25 mouse cellular contexts compared by ENCODE assay signal in the genomic region with DNA sequence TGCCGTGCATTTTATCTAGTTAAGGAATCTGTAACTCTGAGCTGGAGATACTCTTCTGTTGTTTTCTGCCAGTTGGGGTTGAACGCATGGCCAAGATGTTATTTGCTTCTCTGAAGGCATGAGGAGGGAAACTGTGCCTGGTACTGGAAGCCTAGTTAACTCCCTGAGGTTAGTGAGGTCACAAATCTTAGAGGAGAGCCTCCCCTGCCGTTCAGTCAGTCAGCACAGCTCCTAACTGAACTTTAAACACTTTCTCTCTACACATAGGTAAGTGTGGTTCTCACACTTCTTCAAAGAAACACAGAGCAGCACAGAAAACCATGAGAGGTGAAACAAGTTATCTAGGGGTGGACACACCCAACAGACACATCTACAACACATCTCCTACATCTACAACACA. TPM values are rescaled to one million over a fixed set of nuclear protein-coding genes. Genes with fewer than 3 reads are reported as not detected.
"Had no signal": no experiment of that assay in that cellular context is flagged by ENCODE, and none has a peak within 500 bp of the region (broad histone marks: within the 10 kb centered on the region; RNA-seq: fewer than 3 reads in every experiment).

No protein-coding gene starts in this region.

- H3K27me3 ChIP-seq: heart, embryonic 13.5 days; heart, embryonic 15.5 days; hindbrain, embryonic 13.5 days; hindbrain, embryonic 15.5 days; intestine, embryonic 15.5 days; limb, embryonic 12.5 days; liver, embryonic 13.5 days had no signal

- H3K4me1 ChIP-seq: heart, embryonic 13.5 days; heart, embryonic 15.5 days; hindbrain, embryonic 13.5 days; hindbrain, embryonic 15.5 days; intestine, embryonic 15.5 days; limb, embryonic 10.5 days; limb, embryonic 12.5 days; liver, embryonic 13.5 days had no signal

- H3K36me3 ChIP-seq: heart, embryonic 13.5 days; heart, embryonic 15.5 days; hindbrain, embryonic 13.5 days; hindbrain, embryonic 15.5 days; intestine, embryonic 15.5 days; limb, embryonic 10.5 days; limb, embryonic 12.5 days; liver, embryonic 13.5 days had no signal

- H3K4me3 ChIP-seq: heart, embryonic 13.5 days; heart, embryonic 15.5 days; hindbrain, embryonic 13.5 days; hindbrain, embryonic 15.5 days; intestine, embryonic 15.5 days; layer of hippocampus, adult 2 months; left cerebral cortex, adult 2 months; limb, embryonic 10.5 days; limb, embryonic 12.5 days; liver, embryonic 13.5 days had no signal

- H3K27ac ChIP-seq: heart, embryonic 13.5 days; heart, embryonic 15.5 days; hindbrain, embryonic 13.5 days; hindbrain, embryonic 15.5 days; hindbrain, postnatal 0 days; intestine, embryonic 15.5 days; layer of hippocampus, adult 2 months; left cerebral cortex, adult 2 months; limb, embryonic 10.5 days; limb, embryonic 12.5 days; liver, embryonic 13.5 days had no signal

- DNase-seq: gastrocnemius, postnatal 14 days; gastrocnemius, postnatal 36 days; heart, adult 18-20 months; heart, postnatal 14 days; heart, postnatal 36 days; kidney, adult 18-20 months; kidney, adult 8-10 months; kidney, postnatal 10 days; kidney, postnatal 25 days; kidney, postnatal 4 days; liver; liver, embryonic 13.5 days had no signal

- H3K9me3 ChIP-seq: heart, embryonic 13.5 days; heart, embryonic 15.5 days; hindbrain, embryonic 13.5 days; hindbrain, embryonic 15.5 days; intestine, embryonic 15.5 days; limb, embryonic 10.5 days; limb, embryonic 12.5 days; liver, embryonic 13.5 days had no signal

RNA-seq across cellular contexts. Expression of a gene that starts 23.2 kb away (rescaled TPM):
- polyA plus RNA-seq: heart, embryonic 11.5 days; heart, postnatal 0 days; liver, embryonic 11.5 days had no signal
